Mouse (Mus musculus) hindbrain, postnatal 0 days (tissue): ENCODE measurements around the gene Chmp1a. TPM values are rescaled to one million over a fixed set of nuclear protein-coding genes. Genes with fewer than 3 reads are reported as not detected.
"Not testable (repeated sequence)": the region's sequence is repeated elsewhere in the genome, so short reads cannot be mapped to it uniquely, and the experiment has no call there.

Experiments used
- ATAC-seq: fragments of 200-750 bp; cut with Nextera tagmentation; 2 replicates; pipeline ENCODE4 v1.8.0; 2017; ENCODE audit warnings: mild to moderate bottlenecking, moderate TSS enrichment, moderate library complexity
- DNase-seq: peaks from one replicate; pipeline ENCODE4 v3.0.0-alpha.2; 2015; ENCODE audit warnings: low spot score
- H3K27ac ChIP-seq: fragments of 300-500 bp; sonication (generic); 2 replicates; pipeline ENCODE4 v1.5.1; 2014; ENCODE audit warnings: mild to moderate bottlenecking
- H3K27me3 ChIP-seq: fragments of 300-500 bp; sonication (generic); 2 replicates; pipeline ENCODE4 v1.6.1; 2014; ENCODE audit warnings: low read length, mixed read lengths; ENCODE audit not compliant: insufficient read depth
- H3K36me3 ChIP-seq: fragments of 300-500 bp; sonication (generic); 2 replicates; pipeline ENCODE4 v1.6.1; 2014; ENCODE audit warnings: low read length, mixed read lengths; ENCODE audit not compliant: insufficient read depth
- H3K4me1 ChIP-seq: fragments of 300-500 bp; sonication (generic); 2 replicates; pipeline ENCODE4 v1.6.1; 2014; ENCODE audit warnings: antibody characterized with exemption, low read length, mixed read lengths; ENCODE audit not compliant: insufficient read depth
- H3K4me2 ChIP-seq: fragments of 300-500 bp; sonication (generic); 2 replicates; pipeline ENCODE4 v1.6.1; 2014; ENCODE audit warnings: low read depth, mild to moderate bottlenecking, low read length, moderate library complexity, mixed read lengths
- H3K4me3 ChIP-seq: fragments of 300-500 bp; sonication (generic); 2 replicates; pipeline ENCODE4 v1.5.1; 2014; ENCODE audit warnings: low read length
- H3K9ac ChIP-seq: fragments of 300-500 bp; sonication (generic); replicated peaks from 2 replicates; pipeline ENCODE4 v1.6.1; 2014; ENCODE audit warnings: mild to moderate bottlenecking, low read length, moderate library complexity, mixed read lengths
- H3K9me3 ChIP-seq: fragments of 300-500 bp; sonication (generic); 2 replicates; pipeline ENCODE4 v1.6.1; 2016; ENCODE audit warnings: low read length, mixed read lengths
- CTCF ChIP-seq: IDR thresholded peaks from 2 replicates; pipeline ENCODE4 v1.5.1; 2016; ENCODE audit warnings: antibody characterized with exemption, control low read depth, low read depth
- WGBS: fragments of 180-500 bp; shearing (Covaris S2); extraction: QIAGEN DNeasy Blood & Tissue Kit; methylation state at CpG from one replicate; pipeline ENCODE4 v1.1.7; 2014; 5-methylcytosine and 5-hydroxymethylcytosine counted together
- polyA plus RNA-seq: library from polyadenylated mRNA; unstranded; fragments of >200 nt; fragmentation: Nextera tagmentation; extraction: Ambion mirVana; gene quantifications from 2 replicates; pipeline ENCODE4 v1.2.1, GENCODE M21; 2015
- total RNA-seq: library from RNA; depleted of rRNA; stranded (reverse); fragments of >200 nt; gene quantifications from 2 replicates; pipeline ENCODE4 v1.2.3, GENCODE M21; 2014

Chmp1a gene
- total and polyA plus RNA-seq, 2 experiments from 2014 or later = 194 to 208 TPM

GRCm38 (mm10) chr8:123213118-123213772 is 682 bp upstream of the Chmp1a start:
- Histone ChIP-seq H3K4me1 (peaks cover 13% of the 10 kb centered on the region), H3K4me3 (peak overlapping the region; percentile 97), H3K36me3 (peaks cover 14% of the 10 kb centered on the region; the same call in 1 of the 2 replicates), H3K9ac (peak overlapping the region; percentile 99), H3K4me2 (peak overlapping the region; percentile 95), H3K27me3 (no peaks in the 10 kb centered on the region), H3K9me3 (no peaks in the 10 kb centered on the region), H3K27ac (peak overlapping the region; percentile 70)
- ATAC-seq = peak; percentile 11; the same call in 1 of the 2 replicates
- WGBS = 18% methylated on average over 22 of the region's 22 CpGs
- DNase-seq = no peak
- no peak for TF ChIP-seq CTCF

GRCm38 (mm10) chr8:123211876-123212275 is 687 bp downstream of the Chmp1a start:
- Histone ChIP-seq H3K9ac (peak overlapping the region; percentile 99), H3K36me3 (peaks cover 28% of the 10 kb centered on the region; the same call in 1 of the 2 replicates), H3K4me3 (peak overlapping the region; percentile 97), H3K4me1 (peaks cover 13% of the 10 kb centered on the region), H3K9me3 (no peaks in the 10 kb centered on the region), H3K4me2 (peak overlapping the region; percentile 95), H3K27me3 (no peaks in the 10 kb centered on the region), H3K27ac (peak overlapping the region; percentile 78; the same call in 1 of the 2 replicates)
- no peak for TF ChIP-seq CTCF
- DNase-seq (no peak), ATAC-seq (no peak)
- WGBS = 51% methylated on average over 10 of the region's 10 CpGs

- H3K9me3 ChIP-seq = no peaks in the 10 kb centered on the region
- H3K36me3 ChIP-seq = peaks cover 24% of the 10 kb centered on the region; the same call in 1 of the 2 replicates
- no peak overlapping the region for H3K4me3 ChIP-seq
- TF ChIP-seq CTCF = no peak
- H3K27ac ChIP-seq = no peak overlapping the region
- DNase-seq (no peak), ATAC-seq (no peak)
- 85% methylated on average over 3 of the region's 3 CpGs for WGBS
- no peaks in the 10 kb centered on the region for H3K4me1 ChIP-seq
- no peaks in the 10 kb centered on the region for H3K27me3 ChIP-seq
- H3K9ac ChIP-seq = no peak overlapping the region
- no peak overlapping the region for H3K4me2 ChIP-seq
These were observed 9.0 kb downstream of the Chmp1a start for GRCm38 (mm10) chr8:123203571-123203970.

- Histone ChIP-seq H3K9me3 (no peaks in the 10 kb centered on the region), H3K4me1 (no peaks in the 10 kb centered on the region), H3K36me3 (peaks cover 11% of the 10 kb centered on the region; the same call in 1 of the 2 replicates), H3K9ac (no peak overlapping the region), H3K4me2 (no peak overlapping the region), H3K27me3 (no peaks in the 10 kb centered on the region), H3K4me3 (no peak overlapping the region), H3K27ac (no peak overlapping the region)
- DNase-seq (peak; percentile 88), ATAC-seq (peak; percentile 50; the same call in 1 of the 2 replicates)
- 23% methylated on average over 5 of the region's 5 CpGs for WGBS
- peak; percentile 99 for TF ChIP-seq CTCF
These were observed 10.3 kb downstream of the Chmp1a start for GRCm38 (mm10) chr8:123202288-123202687.

- 75% methylated on average over 14 of the region's 14 CpGs for WGBS
These were observed 12.7 kb downstream of the Chmp1a start for GRCm38 (mm10) chr8:123199864-123200263.

GRCm38 (mm10) chr8:123197016-123197415 is 15.5 kb downstream of the Chmp1a start:
- not testable (repeated sequence) for H3K36me3 ChIP-seq, H3K27ac ChIP-seq, H3K9me3 ChIP-seq, H3K4me3 ChIP-seq, ATAC-seq, DNase-seq, H3K4me2 ChIP-seq, H3K27me3 ChIP-seq, H3K4me1 ChIP-seq, H3K9ac ChIP-seq
- 75% methylated on average over 5 of the region's 5 CpGs for WGBS

More at GRCm38 (mm10) chr8:123199864-123200263, 12.7 kb downstream of the Chmp1a start:
- no peak for DNase-seq
- no peaks in the 10 kb centered on the region for H3K9me3 ChIP-seq
- no peak overlapping the region for H3K4me2 ChIP-seq
- H3K36me3 ChIP-seq = no peaks in the 10 kb centered on the region
- no peak overlapping the region for H3K9ac ChIP-seq
- no peak overlapping the region for H3K27ac ChIP-seq
- no peaks in the 10 kb centered on the region for H3K4me1 ChIP-seq
- no peak for TF ChIP-seq CTCF
- ATAC-seq = no peak
- no peak overlapping the region for H3K4me3 ChIP-seq
- no peaks in the 10 kb centered on the region for H3K27me3 ChIP-seq

GRCm38 (mm10) chr8:123193771-123194170 is 18.8 kb downstream of the Chmp1a start:
- ATAC-seq = no peak
- Histone ChIP-seq H3K4me2 (no peak overlapping the region), H3K4me3 (no peak overlapping the region), H3K27ac (no peak overlapping the region), H3K4me1 (no peaks in the 10 kb centered on the region), H3K9me3 (no peaks in the 10 kb centered on the region), H3K9ac (no peak overlapping the region), H3K27me3 (no peaks in the 10 kb centered on the region), H3K36me3 (no peaks in the 10 kb centered on the region)
- no peak for TF ChIP-seq CTCF
- WGBS = 73% methylated on average over 9 of the region's 9 CpGs
- no peak for DNase-seq
